Mouse (Mus musculus): Measurements from ENCODE around the gene Csf3r. TPM values are rescaled to one million over a fixed set of nuclear protein-coding genes. Genes with fewer than 3 reads are reported as not detected.
A peak's percentile ranks its signal among the peaks of the same experiment; 100 is the strongest.
"Not testable (repeated sequence)": the region's sequence is repeated elsewhere in the genome, so short reads cannot be mapped to it uniquely, and the experiment has no call there.

Gene Csf3r
- 1 to 10 TPM in 1 of 2 experiments, under 1 TPM in 1; 0.52 to 1.4 TPM for total RNA-seq (2021)

DNA sequence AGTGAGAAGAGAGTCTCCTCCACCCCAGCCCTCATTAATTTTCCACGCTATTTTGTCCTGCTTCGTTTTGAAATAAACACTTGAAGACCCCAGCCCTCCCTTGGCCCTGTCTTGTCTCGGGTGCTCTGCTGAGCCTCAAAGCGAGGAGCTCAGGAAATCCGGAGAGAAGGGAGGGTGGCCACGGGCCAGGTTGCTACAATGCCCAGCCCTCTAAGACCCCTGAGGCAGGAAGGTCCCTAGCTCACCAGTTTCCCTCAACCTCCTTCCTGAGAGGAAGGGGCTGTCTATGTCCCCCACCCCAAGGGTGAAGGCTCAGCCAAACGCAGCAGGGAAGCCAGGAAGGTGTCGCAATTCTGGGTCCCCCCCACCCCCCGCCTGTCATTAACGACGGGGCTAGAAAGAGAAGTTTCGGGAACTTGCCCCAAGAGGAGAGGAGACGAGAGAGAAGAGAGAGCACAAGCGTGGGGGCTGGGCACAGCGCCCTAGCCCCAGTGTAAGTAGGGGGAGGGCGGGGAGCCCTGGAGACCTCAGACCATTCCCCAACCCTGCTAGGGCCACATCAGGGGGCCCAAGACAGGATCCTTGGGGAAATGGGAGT, at the start of gene Csf3r:
Csf3r (plus strand) TSS at position 248 of the 598 bp plus-strand sequence.
- DNase-seq = no peak

- no peak for DNase-seq
Observed at GRCm38 (mm10) chr4:125977768-125978167, 46.6 kb upstream of the Csf3r start.

DNA sequence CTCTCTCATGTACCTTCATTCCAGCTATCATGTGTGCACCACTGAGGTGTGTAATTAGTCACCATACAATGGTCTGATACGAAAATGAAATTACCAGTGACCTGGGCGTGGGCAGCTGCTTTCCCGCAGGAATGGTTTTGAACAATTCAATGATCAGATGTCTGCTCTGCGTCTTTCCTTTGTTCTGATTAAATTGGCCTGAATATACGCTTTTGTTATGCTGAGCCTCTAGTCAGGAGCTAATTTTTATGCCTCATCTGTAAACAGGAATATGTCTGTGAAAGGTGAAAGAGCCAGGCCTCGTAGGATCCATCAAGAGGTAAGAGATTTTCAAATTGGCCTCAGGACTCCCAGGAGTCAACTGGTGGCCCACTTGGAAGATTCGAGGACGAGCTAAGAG, 41.1 kb upstream of the Csf3r start:
- no peak for DNase-seq

DNA sequence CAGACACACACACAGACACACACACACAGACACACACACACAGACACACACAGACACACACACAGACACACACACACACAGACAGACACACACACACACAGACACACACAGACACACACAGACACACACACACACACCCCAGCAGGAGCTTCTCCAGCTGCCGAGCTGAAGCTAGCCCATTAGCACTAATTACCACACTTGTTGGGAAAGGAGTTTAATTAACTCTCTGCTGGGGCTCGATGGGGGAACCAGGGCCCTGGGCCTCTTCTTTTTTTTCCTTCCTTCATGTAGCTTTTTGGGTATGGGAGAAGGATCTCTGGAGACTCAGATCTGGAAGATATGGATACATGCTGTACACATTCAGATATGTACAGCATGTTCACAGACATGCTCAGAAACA, 38.6 kb upstream of the Csf3r start:
- DNase-seq = not testable (repeated sequence)

DNA sequence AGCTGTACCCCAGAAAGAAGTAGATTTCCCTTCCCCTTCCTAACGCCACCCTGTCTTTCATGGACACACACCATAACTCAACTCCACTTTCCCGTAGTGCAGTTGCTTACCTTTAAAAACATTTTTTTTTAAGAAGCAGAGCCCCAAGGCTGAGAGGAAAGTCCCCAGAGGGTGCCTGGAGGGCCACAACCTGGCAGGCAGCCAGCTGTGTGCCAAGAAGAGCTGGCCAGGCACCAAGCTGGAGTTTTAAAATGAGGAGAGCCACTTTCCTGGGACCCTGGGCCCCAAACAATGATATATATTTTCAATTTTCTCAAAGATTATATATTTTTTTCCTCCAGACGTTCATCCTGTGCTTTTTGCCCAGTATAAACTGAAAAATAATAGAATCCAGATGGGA, 37.3 kb upstream of the Csf3r start:
- DNase-seq = no peak

GRCm38 (mm10) chr4:125989061-125989460, 35.3 kb upstream of the Csf3r start:
- DNase-seq = no peak

GRCm38 (mm10) chr4:125990143-125990542, 34.2 kb upstream of the Csf3r start:
- peak; percentile 72 for DNase-seq

DNA sequence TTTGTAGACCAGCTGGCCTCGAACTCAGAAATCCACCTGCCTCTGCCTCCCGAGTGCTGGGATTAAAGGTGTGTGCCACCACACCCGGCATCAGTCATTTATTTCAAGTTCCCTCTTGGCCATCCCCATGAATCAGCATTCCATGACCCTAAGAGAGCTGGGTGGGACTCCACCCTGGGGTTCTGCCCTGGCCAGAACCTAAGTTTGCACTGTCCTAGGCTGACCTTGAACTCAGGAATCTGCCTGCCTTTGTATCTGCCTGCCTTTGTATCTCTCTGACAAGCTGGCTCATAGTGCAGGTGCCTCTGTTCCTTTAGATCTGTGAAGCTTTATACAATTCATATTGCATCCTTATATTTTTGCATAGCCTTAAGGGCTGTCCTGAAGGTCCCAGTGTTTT, 32.1 kb upstream of the Csf3r start:
- no peak for DNase-seq

DNA sequence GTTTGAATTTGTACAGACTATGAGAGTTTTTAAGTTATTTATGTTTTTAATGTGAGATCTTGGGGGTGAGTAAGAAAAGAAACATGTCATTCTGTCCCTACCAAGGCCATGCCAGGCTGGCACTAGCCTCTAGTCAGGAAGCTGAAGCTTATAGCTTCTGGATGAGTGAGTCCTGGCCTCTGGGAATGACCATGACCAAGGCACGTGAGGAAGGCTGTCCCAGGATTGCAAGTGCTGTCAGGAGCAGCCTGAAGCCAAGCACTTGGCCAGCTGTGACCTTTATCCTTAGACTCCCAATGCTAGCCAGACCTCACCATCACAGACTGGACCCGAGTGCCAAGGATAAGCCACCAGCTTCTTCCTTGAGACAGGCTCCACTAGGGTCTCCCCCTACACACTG, 31.4 kb upstream of the Csf3r start:
- DNase-seq = no peak

GRCm38 (mm10) chr4:125996576-125996975, 27.8 kb upstream of the Csf3r start:
- DNase-seq = peak; percentile 50

DNA sequence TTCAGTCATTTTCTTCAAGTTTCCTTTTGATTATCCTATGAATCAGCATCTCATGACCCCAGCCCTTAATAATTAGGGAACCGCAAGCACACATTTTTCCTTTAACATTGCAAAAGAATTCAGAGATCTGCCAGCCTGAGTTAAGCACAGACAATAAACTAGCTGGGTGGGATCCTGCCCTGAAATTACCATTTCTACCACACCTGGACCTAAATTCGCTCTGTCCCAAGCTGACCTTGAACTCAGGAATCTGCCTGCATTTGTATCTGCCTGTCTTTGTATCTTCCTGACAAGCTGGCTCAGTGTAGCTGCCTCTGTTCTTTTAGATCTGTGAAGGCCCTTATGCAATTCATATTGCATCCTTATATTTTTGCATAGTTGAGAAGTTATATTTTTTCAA, 26.5 kb upstream of the Csf3r start:
- no peak for DNase-seq

- no peak for DNase-seq
Observed at GRCm38 (mm10) chr4:126001311-126002199, 22.8 kb upstream of the Csf3r start.

DNA sequence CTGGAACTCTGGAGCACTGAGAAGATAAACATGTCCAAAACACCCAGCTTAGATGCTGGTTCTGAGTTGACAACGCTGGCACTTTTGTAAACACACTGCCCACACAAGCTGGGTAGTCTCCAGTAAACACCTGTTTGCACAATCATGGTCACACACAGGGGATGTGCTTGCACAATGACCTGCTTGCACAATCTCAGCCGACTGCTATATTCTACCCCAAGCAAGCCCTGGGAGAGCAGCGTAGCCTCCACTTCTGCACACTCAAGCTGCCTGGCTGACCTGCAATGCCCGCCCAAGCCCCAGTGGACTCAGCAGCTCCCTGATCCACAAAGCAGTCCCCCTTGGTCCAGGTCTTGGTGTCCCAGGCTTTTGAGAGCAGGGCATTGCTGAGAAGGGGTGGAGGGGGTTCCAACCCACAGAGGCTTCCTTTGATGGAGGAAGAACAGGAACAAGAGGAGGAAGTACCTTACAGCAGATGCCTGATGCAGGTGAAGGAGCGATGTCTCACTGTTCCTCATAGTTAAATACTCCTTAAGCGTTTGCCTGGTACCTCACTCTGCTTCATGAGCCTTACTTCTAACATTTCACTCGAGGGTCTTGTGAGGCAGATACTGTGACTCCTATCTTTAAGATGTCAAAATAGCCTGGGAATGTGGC, 6.5 kb upstream of the Csf3r start:
- no peak for DNase-seq

- DNase-seq = no peak
Observed at GRCm38 (mm10) chr4:126018966-126019538, 5.3 kb upstream of the Csf3r start.

DNA sequence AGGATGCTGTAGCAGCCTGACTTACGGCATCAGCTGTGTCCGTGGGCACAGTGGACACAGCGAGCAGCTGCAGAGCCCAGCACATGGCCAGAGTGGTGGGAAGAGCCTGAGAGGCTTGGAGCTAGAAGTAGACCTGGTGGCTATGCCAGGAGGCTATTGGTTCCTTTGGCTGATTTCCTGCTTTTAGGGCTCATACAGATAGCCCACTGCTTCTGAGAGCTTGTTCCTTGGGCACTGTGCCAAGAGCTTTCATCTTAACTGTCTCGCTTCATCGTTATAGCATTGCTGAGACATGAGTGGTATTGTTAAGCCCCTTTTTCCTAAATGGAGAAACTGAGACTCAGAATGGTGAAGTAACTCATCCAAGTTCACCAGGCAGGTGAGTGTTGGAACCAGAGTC, 1.5 kb downstream of the Csf3r start:
- DNase-seq = no peak

- DNase-seq = no peak
Observed at GRCm38 (mm10) chr4:126027980-126028379, 3.6 kb downstream of the Csf3r start.

DNA sequence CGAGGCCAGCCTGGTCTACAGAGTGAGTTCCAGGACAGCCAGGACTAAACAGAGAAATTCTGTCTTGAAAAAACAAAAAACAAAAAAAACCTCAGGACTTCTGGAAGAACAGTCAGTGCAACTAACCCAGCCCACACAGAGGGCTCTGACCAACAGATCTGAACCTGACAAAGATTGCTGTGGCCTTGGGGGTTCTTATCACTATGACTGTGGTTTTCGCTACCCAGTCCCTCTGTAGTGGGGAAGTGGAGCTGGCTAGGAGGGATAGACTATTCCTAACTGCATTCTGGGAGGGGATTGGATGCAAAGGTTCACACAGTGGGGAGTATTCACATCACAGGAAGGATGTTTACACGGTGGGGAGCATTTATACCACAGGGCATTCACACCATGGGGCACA, 4.7 kb downstream of the Csf3r start:
- no peak for DNase-seq

GRCm38 (mm10) chr4:126030705-126031104, 6.4 kb downstream of the Csf3r start:
- no peak for DNase-seq

- DNase-seq = no peak
Observed at GRCm38 (mm10) chr4:126035413-126035812, 11.1 kb downstream of the Csf3r start.

DNA sequence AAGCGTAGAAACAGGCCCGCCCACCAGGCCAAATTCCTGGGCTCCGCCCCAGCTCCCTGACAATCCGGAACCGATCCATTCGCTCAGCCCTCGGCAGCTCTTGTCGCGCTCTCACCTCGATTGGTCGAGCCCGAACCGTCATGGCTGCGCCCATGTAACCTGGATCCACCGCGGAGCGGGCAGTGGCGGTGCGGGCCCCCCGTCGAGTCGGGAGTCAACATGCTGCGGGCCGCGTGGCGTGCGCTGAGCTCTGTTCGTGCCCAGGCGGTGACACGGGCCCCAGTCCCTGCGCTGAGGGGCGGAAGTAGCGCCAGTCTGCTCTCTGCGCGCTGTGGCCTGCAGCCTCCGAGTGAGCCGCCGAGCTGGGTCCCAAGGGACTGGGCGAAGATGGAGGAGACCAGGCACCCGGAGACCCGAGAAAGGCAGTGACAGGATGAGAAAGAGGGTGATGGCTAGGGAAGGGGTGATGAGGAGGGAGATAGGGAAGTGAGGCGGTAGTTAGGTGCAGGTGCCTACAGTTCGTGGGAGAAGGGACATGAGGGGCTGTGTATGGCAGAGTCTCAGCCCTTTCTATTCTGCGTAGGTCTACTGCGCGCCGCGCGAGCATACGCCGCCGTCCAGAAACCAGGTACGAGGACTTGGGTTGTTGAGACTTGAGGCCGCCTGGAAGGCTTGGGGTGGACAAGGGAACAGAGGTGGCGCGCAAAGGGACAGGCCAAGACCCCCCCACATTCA, 22.7 kb downstream of the Csf3r start, which contains the start of gene Mrps15:
Mrps15 (plus strand) TSS at position 75 of the 735 bp plus-strand sequence.
- DNase-seq = peak; percentile 88

DNA sequence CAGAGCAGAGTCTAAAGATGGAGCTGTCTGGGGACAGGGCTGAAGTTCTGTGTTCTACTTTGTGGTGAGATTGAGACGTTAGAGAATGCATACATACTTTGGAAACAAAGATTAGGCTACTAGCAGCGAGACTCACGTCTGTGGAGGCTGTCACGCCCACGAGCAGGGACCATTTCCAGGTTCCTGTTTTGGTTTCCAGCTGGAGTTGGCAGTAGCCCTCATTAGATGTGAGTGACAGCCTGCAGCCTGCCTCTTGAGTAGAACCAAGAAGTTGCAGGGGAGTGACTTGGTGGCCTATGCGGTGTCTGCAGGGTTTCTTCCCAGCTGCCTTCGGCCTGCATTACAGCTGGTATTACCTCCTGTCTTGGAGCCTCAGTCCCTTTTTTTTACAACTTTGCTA, 27.3 kb downstream of the Csf3r start:
- peak; percentile 43 for DNase-seq

All from heart, postnatal 4 days (tissue).